Mouse (Mus musculus) lung, embryonic 14.5 days (tissue): ENCODE results near the gene Tob2. TPM values are rescaled to one million over a fixed set of nuclear protein-coding genes. Genes with fewer than 3 reads are reported as not detected.

ENCODE experiments used
- ATAC-seq: fragments of 200-750 bp; cut with Nextera tagmentation; 2 replicates; pipeline ENCODE4 v1.8.0; 2017; ENCODE audit warnings: mild to moderate bottlenecking, moderate TSS enrichment, moderate library complexity; ENCODE audit not compliant: insufficient read depth
- DNase-seq: peaks from one replicate; pipeline ENCODE4 v3.0.0-alpha.2; 2015
- H3K27ac ChIP-seq: fragments of 300-500 bp; sonication (generic); 2 replicates; pipeline ENCODE4 v1.5.1; 2014; ENCODE audit warnings: low read depth, mild to moderate bottlenecking, moderate library complexity
- H3K27me3 ChIP-seq: fragments of 300-500 bp; sonication (generic); 2 replicates; pipeline ENCODE4 v1.6.1; 2014; ENCODE audit warnings: low read length, control low read depth; ENCODE audit not compliant: insufficient read depth
- H3K36me3 ChIP-seq: fragments of 300-500 bp; sonication (generic); 2 replicates; pipeline ENCODE4 v1.6.1; 2014; ENCODE audit warnings: control low read depth; ENCODE audit not compliant: insufficient read depth
- H3K4me1 ChIP-seq: fragments of 300-500 bp; sonication (generic); 2 replicates; pipeline ENCODE4 v1.6.1; 2014; ENCODE audit warnings: antibody characterized with exemption, control low read depth; ENCODE audit not compliant: insufficient read depth
- H3K4me2 ChIP-seq: fragments of 300-500 bp; sonication (generic); 2 replicates; pipeline ENCODE4 v1.6.1; 2014; ENCODE audit warnings: mild to moderate bottlenecking
- H3K4me3 ChIP-seq: fragments of 300-500 bp; sonication (generic); 2 replicates; pipeline ENCODE4 v1.5.1; 2014; ENCODE audit warnings: low read depth, low read length
- H3K9ac ChIP-seq: fragments of 300-500 bp; sonication (generic); 2 replicates; pipeline ENCODE4 v1.6.1; 2014
- H3K9me3 ChIP-seq: fragments of 300-500 bp; sonication (generic); 2 replicates; pipeline ENCODE4 v1.6.1; 2016; ENCODE audit warnings: low read depth, low read length, control low read depth
- CTCF ChIP-seq: IDR thresholded peaks from 2 replicates; pipeline ENCODE4 v1.5.1; 2016; ENCODE audit warnings: antibody characterized with exemption, low read depth
- WGBS: fragments of 180-500 bp; shearing (Covaris S2); extraction: QIAGEN DNeasy Blood & Tissue Kit; methylation state at CpG from one replicate; pipeline ENCODE4 v1.1.7; 2014; 5-methylcytosine and 5-hydroxymethylcytosine counted together
- polyA plus RNA-seq: library from polyadenylated mRNA; unstranded; fragments of >200 nt; fragmentation: Nextera tagmentation; extraction: Ambion mirVana; gene quantifications from 2 replicates; pipeline ENCODE4 v1.2.1, GENCODE M21; 2014

Gene Tob2
- polyA plus RNA-seq, 1 experiment from 2014 or later, result 24.2 TPM

GRCm38 (mm10) chr15:81803425-81803951 is 55.1 kb downstream of the Tob2 start:
- peak overlapping the region; percentile 81; the same call in 1 of the 2 replicates for H3K27ac ChIP-seq
- DNase-seq (no peak), ATAC-seq (no peak)
- WGBS, result 31% methylated on average over 4 of the region's 4 CpGs
- peaks cover 26% of the 10 kb centered on the region for H3K4me1 ChIP-seq
- peak overlapping the region; percentile 73 for H3K4me2 ChIP-seq
- TF ChIP-seq CTCF, result no peak
- peak overlapping the region; percentile 36 for H3K4me3 ChIP-seq
- no peak overlapping the region for H3K9ac ChIP-seq
- no peaks in the 10 kb centered on the region for H3K27me3 ChIP-seq
- no peaks in the 10 kb centered on the region for H3K36me3 ChIP-seq
- H3K9me3 ChIP-seq, result no peaks in the 10 kb centered on the region

- H3K9me3 ChIP-seq, result no peaks in the 10 kb centered on the region
- DNase-seq, result peak; percentile 45
- H3K36me3 ChIP-seq, result 0 out of 2 replicates have a peak, but pooled peaks cover 1% of the 10 kb centered on the region
- H3K27me3 ChIP-seq, result no peaks in the 10 kb centered on the region
- peak overlapping the region; percentile 36 for H3K4me3 ChIP-seq
- ATAC-seq, result no peak
- 9% methylated on average over 8 of the region's 8 CpGs for WGBS
- peaks cover 26% of the 10 kb centered on the region for H3K4me1 ChIP-seq
- peak overlapping the region; percentile 42 for H3K9ac ChIP-seq
- H3K4me2 ChIP-seq, result peak overlapping the region; percentile 73
- TF ChIP-seq CTCF, result no peak
- H3K27ac ChIP-seq, result peak overlapping the region; percentile 81
These were observed 55.6 kb downstream of the Tob2 start for GRCm38 (mm10) chr15:81802941-81803351.

GRCm38 (mm10) chr15:81802001-81802890 is 56.4 kb downstream of the Tob2 start, which contains the start of gene Tef:
TSS of gene Tef (plus strand) at chr15:81802421.
- 18% methylated on average over 19 of the region's 19 CpGs for WGBS
- peak; percentile 60 for TF ChIP-seq CTCF
- DNase-seq (peak; percentile 100), ATAC-seq (peak; percentile 98)
- Histone ChIP-seq H3K27me3 (no peaks in the 10 kb centered on the region), H3K4me1 (peaks cover 26% of the 10 kb centered on the region), H3K36me3 (0 out of 2 replicates have a peak, but pooled peaks cover 4% of the 10 kb centered on the region), H3K4me3 (peak within 1 kb of the TSS; percentile 36), H3K9me3 (no peaks in the 10 kb centered on the region), H3K27ac (peak within 1 kb of the TSS; percentile 81), H3K9ac (peak within 1 kb of the TSS; percentile 42), H3K4me2 (peak within 1 kb of the TSS; percentile 73)

GRCm38 (mm10) chr15:81800391-81800790 is 58.2 kb downstream of the Tob2 start:
- Histone ChIP-seq H3K4me2 (no peak overlapping the region), H3K4me1 (peaks cover 19% of the 10 kb centered on the region), H3K27ac (no peak overlapping the region), H3K9me3 (no peaks in the 10 kb centered on the region), H3K9ac (no peak overlapping the region), H3K36me3 (peaks cover 10% of the 10 kb centered on the region; the same call in 1 of the 2 replicates), H3K27me3 (no peaks in the 10 kb centered on the region), H3K4me3 (no peak overlapping the region)
- TF ChIP-seq CTCF, result no peak
- no peak for ATAC-seq
- no peak for DNase-seq
- 62% methylated on average over 3 of the region's 3 CpGs for WGBS

GRCm38 (mm10) chr15:81798421-81798820 is 60.2 kb downstream of the Tob2 start:
- DNase-seq (no peak), ATAC-seq (no peak)
- peaks cover 25% of the 10 kb centered on the region for H3K36me3 ChIP-seq
- H3K4me1 ChIP-seq, result peaks cover 7% of the 10 kb centered on the region
- no peaks in the 10 kb centered on the region for H3K27me3 ChIP-seq
- whole genome bisulfite sequencing, result 82% methylated on average over 4 of the region's 4 CpGs
- H3K4me3 ChIP-seq, result no peak overlapping the region
- H3K9me3 ChIP-seq, result no peaks in the 10 kb centered on the region
- TF ChIP-seq CTCF, result no peak
- H3K4me2 ChIP-seq, result no peak overlapping the region
- no peak overlapping the region for H3K9ac ChIP-seq
- H3K27ac ChIP-seq, result no peak overlapping the region

Other genes starting within 250 kb of the Tob2 start
- 25.8 and 26.7 TPM in 2 replicates for gene L3mbtl2, start 194.9 kb downstream of the Tob2 start, polyA plus RNA-seq
- 4.6 and 4.7 TPM in 2 replicates for gene Chadl, start 161.5 kb downstream of the Tob2 start, polyA plus RNA-seq
- 45.6 and 46.1 TPM in 2 replicates for gene Zc3h7b, start 113.7 kb downstream of the Tob2 start, polyA plus RNA-seq
- 101 and 107 TPM in 2 replicates for gene Rangap1, start 113.3 kb downstream of the Tob2 start, polyA plus RNA-seq
- 23.5 and 23.8 TPM in 2 replicates for gene Tef, start 56.4 kb downstream of the Tob2 start, polyA plus RNA-seq
- gene Phf5a, start 13.1 kb upstream of the Tob2 start, polyA plus RNA-seq, result 211 and 220 TPM in 2 replicates
- 149 and 152 TPM in 2 replicates for gene Aco2, start 13.5 kb upstream of the Tob2 start, polyA plus RNA-seq
- gene Polr3h, start 67.4 kb upstream of the Tob2 start, polyA plus RNA-seq, result 74.4 and 89.5 TPM in 2 replicates
- gene Csdc2, start 78.0 kb upstream of the Tob2 start, polyA plus RNA-seq, result 10.1 and 11.8 TPM in 2 replicates
- gene Pmm1, start 102.1 kb upstream of the Tob2 start, polyA plus RNA-seq, result 39.0 and 39.6 TPM in 2 replicates
- gene 1700029P11Rik, start 121.7 kb upstream of the Tob2 start, polyA plus RNA-seq, result not detected in 2 replicates
- gene Xrcc6, start 129.0 kb upstream of the Tob2 start, polyA plus RNA-seq, result 92.5 and 93.1 TPM in 2 replicates
- 23.0 and 26.8 TPM in 2 replicates for gene Desi1, start 175.1 kb upstream of the Tob2 start, polyA plus RNA-seq
- 334 and 340 TPM in 2 replicates for gene Snu13, start 188.8 kb upstream of the Tob2 start, polyA plus RNA-seq
- gene 4930407I10Rik, start 200.4 kb upstream of the Tob2 start, polyA plus RNA-seq, result not detected in 2 replicates
- not detected in 2 replicates for gene Mei1, start 211.2 kb upstream of the Tob2 start, polyA plus RNA-seq